Comparison of ENCODE assay signal across 30 mouse cellular contexts in the genomic region with DNA sequence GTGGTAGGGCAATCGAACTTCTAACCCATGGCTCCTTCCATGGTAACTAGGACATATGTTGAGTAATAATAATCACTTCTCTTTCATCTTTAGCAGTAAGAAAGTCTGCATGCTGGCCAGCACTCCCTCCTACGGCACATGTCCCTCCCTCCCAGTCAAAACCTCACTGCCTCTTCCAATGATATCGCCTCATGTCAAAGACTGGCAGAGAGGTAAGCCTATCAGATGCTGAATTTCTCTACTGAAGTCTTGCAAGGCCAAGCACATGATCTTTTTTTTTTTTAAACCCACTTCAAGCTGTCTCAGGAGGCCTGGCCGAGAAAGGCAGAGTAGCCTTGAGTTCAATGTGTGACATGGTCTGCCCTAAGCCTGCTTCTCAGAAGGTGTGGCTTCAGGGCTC.
A peak's percentile ranks its signal among the peaks of the same experiment; 100 is the strongest.
DNase-seq lines count a peak whose midpoint lies in the region; ATAC-seq lines count a peak whose summit lies in the region.
"Had no signal": no experiment of that assay in that cellular context is flagged by ENCODE, and none has a peak within 500 bp of the region (broad histone marks: within the 10 kb centered on the region; RNA-seq: fewer than 3 reads in every experiment).

No protein-coding gene starts in this region.

- no peak overlapping the region for H3K4me3 ChIP-seq in hindbrain, embryonic 13.5 days
- no peak overlapping the region for H3K4me3 ChIP-seq in hindbrain, embryonic 10.5 days
- H3K4me3 ChIP-seq in neural tube, embryonic 13.5 days, result no peak overlapping the region
- H3K4me3 ChIP-seq: embryonic facial prominence, embryonic 10.5 days; embryonic facial prominence, embryonic 15.5 days; forebrain, embryonic 13.5 days; heart, embryonic 10.5 days; heart, embryonic 15.5 days; limb, embryonic 10.5 days; limb, embryonic 15.5 days; liver, embryonic 15.5 days; midbrain, embryonic 12.5 days; myocyte; stomach, embryonic 15.5 days had no signal

- H3K9ac ChIP-seq in hindbrain, embryonic 13.5 days, result no peak overlapping the region
- no peak overlapping the region for H3K9ac ChIP-seq in neural tube, embryonic 13.5 days
- H3K9ac ChIP-seq: embryonic facial prominence, embryonic 15.5 days; forebrain, embryonic 13.5 days; heart, embryonic 15.5 days; limb, embryonic 15.5 days; liver, embryonic 15.5 days; lung, embryonic 14.5 days; midbrain, embryonic 12.5 days; stomach, embryonic 15.5 days had no signal

- no peak overlapping the region for H3K4me2 ChIP-seq in hindbrain, embryonic 13.5 days
- H3K4me2 ChIP-seq in neural tube, embryonic 13.5 days, result no peak overlapping the region
- H3K4me2 ChIP-seq: embryonic facial prominence, embryonic 15.5 days; forebrain, embryonic 13.5 days; heart, embryonic 15.5 days; limb, embryonic 15.5 days; liver, embryonic 15.5 days; lung, embryonic 14.5 days; midbrain, embryonic 12.5 days; stomach, embryonic 15.5 days had no signal

- H3K27me3 ChIP-seq in hindbrain, embryonic 13.5 days, result no peaks in the 10 kb centered on the region
- H3K27me3 ChIP-seq in hindbrain, embryonic 10.5 days (ENCODE audit: insufficient read depth, poor library complexity, severe bottlenecking), result no peaks in the 10 kb centered on the region
- no peaks in the 10 kb centered on the region for H3K27me3 ChIP-seq in neural tube, embryonic 13.5 days
- H3K27me3 ChIP-seq: embryonic facial prominence, embryonic 15.5 days; forebrain, embryonic 13.5 days; heart, embryonic 15.5 days; limb, embryonic 15.5 days; midbrain, embryonic 12.5 days; stomach, embryonic 15.5 days had no signal

- H3K36me3 ChIP-seq in hindbrain, embryonic 13.5 days, result no peaks in the 10 kb centered on the region
- no peaks in the 10 kb centered on the region for H3K36me3 ChIP-seq in hindbrain, embryonic 10.5 days
- H3K36me3 ChIP-seq in neural tube, embryonic 13.5 days, result no peaks in the 10 kb centered on the region
- H3K36me3 ChIP-seq: embryonic facial prominence, embryonic 10.5 days; embryonic facial prominence, embryonic 15.5 days; heart, embryonic 10.5 days; heart, embryonic 15.5 days; limb, embryonic 10.5 days; limb, embryonic 15.5 days; liver, embryonic 15.5 days; midbrain, embryonic 12.5 days; stomach, embryonic 15.5 days had no signal

- H3K27ac ChIP-seq in hindbrain, embryonic 13.5 days, result no peak overlapping the region
- no peak overlapping the region for H3K27ac ChIP-seq in hindbrain, embryonic 10.5 days
- 0 out of 2 replicates have a peak overlapping the region, but pooled peaks have one; percentile 23 for H3K27ac ChIP-seq in neural tube, embryonic 13.5 days (replicated peaks)
- H3K27ac ChIP-seq: embryonic facial prominence, embryonic 10.5 days; embryonic facial prominence, embryonic 15.5 days; forebrain, embryonic 13.5 days; heart, embryonic 10.5 days; heart, embryonic 15.5 days; limb, embryonic 10.5 days; limb, embryonic 15.5 days; liver, embryonic 15.5 days; midbrain, embryonic 12.5 days; stomach, embryonic 15.5 days had no signal

- H3K4me1 ChIP-seq in hindbrain, embryonic 13.5 days (replicated peaks), result peaks cover 30% of the 10 kb centered on the region
- peaks cover 35% of the 10 kb centered on the region for H3K4me1 ChIP-seq in hindbrain, embryonic 10.5 days (replicated peaks)
- peaks cover 23% of the 10 kb centered on the region for H3K4me1 ChIP-seq in neural tube, embryonic 13.5 days (replicated peaks)
- H3K4me1 ChIP-seq: liver, embryonic 15.5 days; stomach, embryonic 15.5 days had no signal

- DNase-seq in hindbrain, embryonic 10.5 days (ENCODE audit: low spot score), result no peak
- DNase-seq in neural tube, embryonic 10.5 days (ENCODE audit: extremely low spot score, low spot score), result no peak
- peak; percentile 27 for DNase-seq in brain, adult 2 months (ENCODE audit: low read depth, low spot score)
- no peak for DNase-seq in lung, postnatal 14 days
- no peak for DNase-seq in c-Kit-positive CD71-positive TER-119-positive erythroid progenitor cells, embryonic 14.5 days (ENCODE audit: low spot score)
- DNase-seq: adrenal gland, adult 8-10 months; cerebellum, adult 8-10 months; cerebellum, postnatal 25 days; gastrocnemius, postnatal 14 days; heart, adult 11 months; kidney, adult 9 months; kidney, postnatal 14 days; layer of hippocampus, adult 9-11 months; lung, embryonic 14.5 days; right cerebral cortex, postnatal 25 days had no signal

- peak; percentile 57; the same call in 1 of the 2 replicates for ATAC-seq in hindbrain, embryonic 13.5 days (ENCODE audit: low FRiP score)
- ATAC-seq in neural tube, embryonic 13.5 days (ENCODE audit: low read depth), result no peak
- ATAC-seq: CD4-positive, CD25-positive, alpha-beta regulatory T cell, adult 4 months; forebrain, embryonic 13.5 days; intestine, postnatal 0 days had no signal

- no peaks in the 10 kb centered on the region for H3K9me3 ChIP-seq in hindbrain, embryonic 13.5 days
- H3K9me3 ChIP-seq in hindbrain, embryonic 10.5 days, result no peaks in the 10 kb centered on the region
- no peaks in the 10 kb centered on the region for H3K9me3 ChIP-seq in neural tube, embryonic 13.5 days
- H3K9me3 ChIP-seq: embryonic facial prominence, embryonic 10.5 days; embryonic facial prominence, embryonic 15.5 days; forebrain, embryonic 13.5 days; heart, embryonic 10.5 days; heart, embryonic 15.5 days; limb, embryonic 10.5 days; limb, embryonic 15.5 days; liver, embryonic 15.5 days; midbrain, embryonic 12.5 days; stomach, embryonic 15.5 days had no signal

- 83% methylated on average over 4 of the region's 4 CpGs for WGBS in hindbrain, embryonic 13.5 days
- WGBS in hindbrain, embryonic 10.5 days, result 82% methylated on average over 4 of the region's 4 CpGs
- WGBS in neural tube, embryonic 13.5 days, result 78% methylated on average over 4 of the region's 4 CpGs
